Mouse (Mus musculus): Measurements from ENCODE around the gene Draxin.

GRCm38 (mm10) chr4:148140098-148141011, 9.9 kb upstream of the Draxin start:
- TF ChIP-seq CTCF (IDR thresholded peaks at IDR 0.05; ENCODE audit: borderline replicate concordance, insufficient read depth, low read length): peak; percentile 85; the same call in 1 of the 2 replicates
- peak; percentile 71 for TF ChIP-seq POLR2A (IDR thresholded peaks at IDR 0.05; ENCODE audit: low read depth, low read length)

All from embryonic fibroblast, embryonic 13.5 days (primary cell).